Comparison of ENCODE assay signal across 13 mouse cellular contexts in genomic region chr2:137729207-137729606, GRCm38 (mm10).
DNase-seq lines count a peak whose midpoint lies in the region; ATAC-seq and TF ChIP-seq lines count a peak whose summit lies in the region.
"Had no signal": no experiment of that assay in that cellular context is flagged by ENCODE, and none has a peak within 500 bp of the region (broad histone marks: within the 10 kb centered on the region; RNA-seq: fewer than 3 reads in every experiment).

No protein-coding gene starts in this region.

- peak; percentile 20 for TF ChIP-seq CTCF in heart, postnatal 0 days (IDR thresholded peaks at IDR 0.05; ENCODE audit: low read depth)

- no peaks in the 10 kb centered on the region for H3K9me3 ChIP-seq in heart, postnatal 0 days (replicated peaks; ENCODE audit: control insufficient read depth, low read length)
- no peaks in the 10 kb centered on the region for H3K9me3 ChIP-seq in kidney, embryonic 14.5 days (ENCODE audit: control insufficient read depth, low read length)
- H3K9me3 ChIP-seq: intestine, embryonic 15.5 days; limb, embryonic 10.5 days had no signal

- no peak overlapping the region for H3K4me3 ChIP-seq in heart, postnatal 0 days (ENCODE audit: low read depth, low read length)
- H3K4me3 ChIP-seq in kidney, embryonic 14.5 days (ENCODE audit: low read length) = no peak overlapping the region
- H3K4me3 ChIP-seq: intestine, embryonic 15.5 days; limb, embryonic 10.5 days had no signal

- H3K27me3 ChIP-seq in heart, postnatal 0 days (ENCODE audit: control insufficient read depth, insufficient read depth, low read length) = no peaks in the 10 kb centered on the region
- no peaks in the 10 kb centered on the region for H3K27me3 ChIP-seq in kidney, embryonic 14.5 days (ENCODE audit: control insufficient read depth, insufficient read depth, low read length)
- H3K27me3 ChIP-seq: intestine, embryonic 15.5 days had no signal

- 32% methylated on average over 4 of the region's 4 CpGs for WGBS in heart, postnatal 0 days
- WGBS in kidney, embryonic 14.5 days = 16% methylated on average over 4 of the region's 4 CpGs

- no peak for ATAC-seq in heart, postnatal 0 days (ENCODE audit: insufficient read depth, low read depth)
- ATAC-seq in kidney, embryonic 14.5 days (ENCODE audit: low FRiP score, low TSS enrichment) = no peak
- ATAC-seq: intestine, embryonic 15.5 days had no signal

- H3K4me1 ChIP-seq in heart, postnatal 0 days (ENCODE audit: control insufficient read depth, insufficient read depth) = no peaks in the 10 kb centered on the region
- H3K4me1 ChIP-seq in kidney, embryonic 14.5 days (ENCODE audit: control insufficient read depth, insufficient read depth, low read length) = no peaks in the 10 kb centered on the region
- H3K4me1 ChIP-seq: intestine, embryonic 15.5 days had no signal

- DNase-seq in heart, postnatal 0 days (ENCODE audit: low spot score) = peak; percentile 14
- DNase-seq in heart, adult 8-10 months (ENCODE audit: low spot score) = no peak
- peak; percentile 19 to 46 for DNase-seq in kidney, postnatal 4 days
- DNase-seq in 3T3-L1 (ENCODE audit: low read depth, low spot score) = peak; percentile 87
- peak; percentile 71 for DNase-seq in adipocyte (ENCODE audit: low spot score)
- no peak for DNase-seq in natural killer cell, adult 2 months (ENCODE audit: low spot score in 2 of 2)
- no peak for DNase-seq in adrenal gland, adult 2 months
- DNase-seq: gastrocnemius, postnatal 25 days; thymus, adult 2 months had no signal

- no peak overlapping the region for H3K4me2 ChIP-seq in heart, postnatal 0 days (ENCODE audit: low read depth, low read length)
- H3K4me2 ChIP-seq in kidney, embryonic 14.5 days (replicated peaks; ENCODE audit: low read depth, low read length) = no peak overlapping the region
- H3K4me2 ChIP-seq: intestine, embryonic 15.5 days had no signal

- H3K9ac ChIP-seq in heart, postnatal 0 days (replicated peaks; ENCODE audit: low read depth, low read length) = no peak overlapping the region
- H3K9ac ChIP-seq in kidney, embryonic 14.5 days (ENCODE audit: low read depth, low read length) = no peak overlapping the region
- H3K9ac ChIP-seq: intestine, embryonic 15.5 days; liver, embryonic 14.5 days had no signal

- H3K27ac ChIP-seq in heart, postnatal 0 days (ENCODE audit: low read depth) = no peak overlapping the region
- H3K27ac ChIP-seq in kidney, embryonic 14.5 days (ENCODE audit: low read depth, low read length) = no peak overlapping the region
- H3K27ac ChIP-seq: intestine, embryonic 15.5 days; limb, embryonic 10.5 days; liver, embryonic 14.5 days had no signal

- H3K36me3 ChIP-seq in heart, postnatal 0 days (replicated peaks; ENCODE audit: control insufficient read depth, insufficient read depth, low read length) = no peaks in the 10 kb centered on the region
- H3K36me3 ChIP-seq in kidney, embryonic 14.5 days (ENCODE audit: control insufficient read depth, insufficient read depth, low read length) = no peaks in the 10 kb centered on the region
- H3K36me3 ChIP-seq: intestine, embryonic 15.5 days; limb, embryonic 10.5 days had no signal

- no peak for TF ChIP-seq EP300 in heart, postnatal 0 days (IDR thresholded peaks at IDR 0.05; ENCODE audit: low read depth)

Comparison
In these comparisons a context has a peak if more than half of its experiments do, and no peak if none do; other contexts are left out.
1. DNase-seq: peak in heart, postnatal 0 days (single experiment), kidney, postnatal 4 days (2 of 2), 3T3-L1 (single experiment) and adipocyte (single experiment); none in heart, adult 8-10 months (single experiment), natural killer cell, adult 2 months (0 of 2) and adrenal gland, adult 2 months (single experiment).